9 mouse cellular contexts compared by ENCODE assay signal in genomic region chr9:51977439-51978000, GRCm38 (mm10). TPM values are rescaled to one million over a fixed set of nuclear protein-coding genes. Genes with fewer than 3 reads are reported as not detected.
DNase-seq lines count a peak whose midpoint lies in the region; ATAC-seq and TF ChIP-seq lines count a peak whose summit lies in the region.
"Had no signal": no experiment of that assay in that cellular context is flagged by ENCODE, and none has a peak within 500 bp of the region (broad histone marks: within the 10 kb centered on the region; RNA-seq: fewer than 3 reads in every experiment).

No protein-coding gene starts in this region.

- H3K4me1 ChIP-seq in hindbrain, embryonic 11.5 days (replicated peaks; ENCODE audit: control insufficient read depth, insufficient read depth, low read length), result no peaks in the 10 kb centered on the region
- H3K4me1 ChIP-seq in lung, postnatal 0 days (ENCODE audit: insufficient read depth, low read depth, low read length), result no peaks in the 10 kb centered on the region

- no peak overlapping the region for H3K9ac ChIP-seq in hindbrain, embryonic 11.5 days (ENCODE audit: low read depth, low read length)
- no peak overlapping the region for H3K9ac ChIP-seq in lung, postnatal 0 days (replicated peaks; ENCODE audit: low read depth)

- H3K27me3 ChIP-seq in hindbrain, embryonic 11.5 days (ENCODE audit: control insufficient read depth, insufficient read depth, low read length), result no peaks in the 10 kb centered on the region
- H3K27me3 ChIP-seq in lung, postnatal 0 days (replicated peaks; ENCODE audit: insufficient read depth, low read length), result no peaks in the 10 kb centered on the region

- WGBS in hindbrain, embryonic 11.5 days, result 46% methylated on average over 5 of the region's 5 CpGs
- 39% methylated on average over 5 of the region's 5 CpGs for WGBS in lung, postnatal 0 days

- H3K4me2 ChIP-seq in hindbrain, embryonic 11.5 days (replicated peaks; ENCODE audit: low read depth, low read length), result no peak overlapping the region
- no peak overlapping the region for H3K4me2 ChIP-seq in lung, postnatal 0 days (replicated peaks; ENCODE audit: low read depth, low read length)

- peak; percentile 81 for DNase-seq in MN1 (ENCODE audit: low spot score)
- peak; percentile 78 for DNase-seq in cerebellum, adult 9-10 months
- DNase-seq in frontal cortex, adult 2 months (ENCODE audit: extremely low spot score in 1 of 2, low spot score in 1 of 2), result peak; percentile 69 to 94
- DNase-seq in hindbrain, embryonic 11.5 days (ENCODE audit: low spot score), result peak; percentile 86
- DNase-seq in layer of hippocampus, adult 9-11 months, result peak; percentile 81
- peak; percentile 89 for DNase-seq in lung, postnatal 0 days (ENCODE audit: low spot score)
- DNase-seq in retina, adult 2 months (ENCODE audit: low read depth, low spot score), result peak; percentile 45
- DNase-seq in thymus, postnatal 25 days, result peak; percentile 78

- H3K9me3 ChIP-seq in hindbrain, embryonic 11.5 days (ENCODE audit: control insufficient read depth, low read length), result no peaks in the 10 kb centered on the region
- H3K9me3 ChIP-seq in lung, postnatal 0 days (ENCODE audit: low read length), result no peaks in the 10 kb centered on the region
- H3K9me3 ChIP-seq: megakaryocyte, embryonic 14.5 days had no signal

- H3K36me3 ChIP-seq in hindbrain, embryonic 11.5 days (ENCODE audit: control insufficient read depth, insufficient read depth, low read length), result no peaks in the 10 kb centered on the region
- no peaks in the 10 kb centered on the region for H3K36me3 ChIP-seq in lung, postnatal 0 days (ENCODE audit: insufficient read depth, low read length)

- no peak for TF ChIP-seq EP300 in lung, postnatal 0 days (IDR thresholded peaks at IDR 0.05)

- TF ChIP-seq CTCF in lung, postnatal 0 days (IDR thresholded peaks at IDR 0.05), result peak; percentile 89

- ATAC-seq in hindbrain, embryonic 11.5 days (ENCODE audit: low FRiP score), result peak; percentile 59; the same call in 1 of the 2 replicates
- ATAC-seq in lung, postnatal 0 days, result peak; percentile 92

- H3K27ac ChIP-seq in hindbrain, embryonic 11.5 days (ENCODE audit: low read depth, low read length), result no peak overlapping the region
- no peak overlapping the region for H3K27ac ChIP-seq in lung, postnatal 0 days (ENCODE audit: low read length)

- H3K4me3 ChIP-seq in hindbrain, embryonic 11.5 days (ENCODE audit: low read depth, low read length), result no peak overlapping the region
- no peak overlapping the region for H3K4me3 ChIP-seq in lung, postnatal 0 days (ENCODE audit: low read depth, low read length)
- H3K4me3 ChIP-seq: megakaryocyte, embryonic 14.5 days had no signal

RNA-seq across cellular contexts. Expression of gene Fdx1, which starts 14.2 kb away (rescaled TPM):
- 25.4 and 26.0 TPM in 2 replicates for polyA plus RNA-seq in frontal cortex, adult 2 months (2012; rRNA removed)
- 53.0 and 55.3 TPM in 2 replicates for polyA plus RNA-seq in hindbrain, embryonic 11.5 days (2014; fragmentation: Nextera tagmentation; extraction: Ambion mirVana)
- 217 and 260 TPM in 2 replicates for polyA plus RNA-seq in lung, postnatal 0 days (2015; fragmentation: Nextera tagmentation; extraction: Ambion mirVana)
